Mouse (Mus musculus): ENCODE data around the gene Pnma5.

The Pnma5 gene

GRCm38 (mm10) chrX:72985607-72986006, 51.3 kb downstream of the Pnma5 start:
- no peak for DNase-seq (ENCODE audit: low spot score)
